Mouse (Mus musculus) kidney, embryonic 15.5 days (tissue): ENCODE data around the gene Zfp292. TPM values are rescaled to one million over a fixed set of nuclear protein-coding genes. Genes with fewer than 3 reads are reported as not detected.
A peak's percentile ranks its signal among the peaks of the same experiment; 100 is the strongest.

Experiments
- ATAC-seq: fragments of 200-750 bp; cut with Nextera tagmentation; replicated peaks from 2 replicates; pipeline ENCODE4 v1.8.0; 2017; ENCODE audit warnings: moderate TSS enrichment; ENCODE audit not compliant: low FRiP score
- H3K27ac ChIP-seq: fragments of 300-500 bp; sonication (generic); 2 replicates; pipeline ENCODE4 v1.5.1; 2015; ENCODE audit warnings: mild to moderate bottlenecking, inconsistent platforms
- H3K27me3 ChIP-seq: fragments of 300-500 bp; sonication (generic); 2 replicates; pipeline ENCODE4 v1.6.1; 2015; ENCODE audit warnings: inconsistent platforms
- H3K36me3 ChIP-seq: fragments of 300-500 bp; sonication (generic); 2 replicates; pipeline ENCODE4 v1.6.1; 2015; ENCODE audit warnings: inconsistent platforms
- H3K4me1 ChIP-seq: fragments of 300-500 bp; sonication (generic); 2 replicates; pipeline ENCODE4 v1.6.1; 2015; ENCODE audit warnings: inconsistent platforms
- H3K4me2 ChIP-seq: fragments of 300-500 bp; sonication (generic); 2 replicates; pipeline ENCODE4 v1.6.1; 2015; ENCODE audit warnings: moderate library complexity, mild to moderate bottlenecking, inconsistent platforms
- H3K4me3 ChIP-seq: fragments of 300-500 bp; sonication (generic); replicated peaks from 2 replicates; pipeline ENCODE4 v1.5.1; 2015; ENCODE audit warnings: mild to moderate bottlenecking, inconsistent platforms
- H3K9ac ChIP-seq: fragments of 300-500 bp; sonication (generic); 2 replicates; pipeline ENCODE4 v1.6.1; 2015; ENCODE audit warnings: mild to moderate bottlenecking, inconsistent platforms
- H3K9me3 ChIP-seq: fragments of 300-500 bp; sonication (generic); replicated peaks from 2 replicates; pipeline ENCODE4 v1.6.1; 2016; ENCODE audit warnings: inconsistent platforms
- WGBS: fragments of 180-500 bp; shearing (Covaris S2); methylation state at CpG from one replicate; pipeline ENCODE4 v1.1.7; 2015; ENCODE audit warnings: mixed read lengths; 5-methylcytosine and 5-hydroxymethylcytosine counted together
- polyA plus RNA-seq: library from polyadenylated mRNA; unstranded; fragments of >200 nt; fragmentation: Nextera tagmentation; extraction: Ambion mirVana; gene quantifications from 2 replicates; pipeline ENCODE4 v1.2.1, GENCODE M21; 2015

Gene Zfp292
- polyA plus RNA-seq, 1 experiment from 2014 or later, result 17.8 TPM

DNA sequence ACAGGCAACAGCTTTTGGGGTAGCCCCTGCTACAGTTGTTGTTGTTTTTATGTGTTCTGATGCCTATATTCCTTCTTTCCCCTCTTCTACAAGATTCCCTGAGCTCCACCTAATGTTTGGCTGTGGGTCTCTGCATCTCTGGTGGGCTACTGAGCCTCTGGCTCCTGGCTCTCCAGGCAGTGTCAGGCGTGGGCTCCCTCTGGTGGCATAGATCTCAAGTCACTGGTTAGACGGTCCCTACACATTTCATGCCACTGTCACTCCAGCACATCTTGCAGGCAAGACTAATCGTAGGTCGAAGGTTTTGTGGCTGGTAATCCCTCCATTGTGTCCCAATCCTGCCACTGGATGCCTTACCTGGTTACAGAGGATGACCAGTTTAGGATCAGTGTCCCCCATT, 100.0 kb downstream of the Zfp292 start:
- Histone ChIP-seq H3K27me3 (no peaks in the 10 kb centered on the region), H3K9me3 (no peaks in the 10 kb centered on the region), H3K36me3 (no peaks in the 10 kb centered on the region), H3K4me2 (no peak overlapping the region), H3K27ac (no peak overlapping the region), H3K4me1 (0 out of 2 replicates have a peak, but pooled peaks cover under 1% of the 10 kb centered on the region), H3K9ac (no peak overlapping the region), H3K4me3 (no peak overlapping the region)
- no peak for ATAC-seq
- WGBS, result 41% methylated on average over 4 of the region's 4 CpGs

DNA sequence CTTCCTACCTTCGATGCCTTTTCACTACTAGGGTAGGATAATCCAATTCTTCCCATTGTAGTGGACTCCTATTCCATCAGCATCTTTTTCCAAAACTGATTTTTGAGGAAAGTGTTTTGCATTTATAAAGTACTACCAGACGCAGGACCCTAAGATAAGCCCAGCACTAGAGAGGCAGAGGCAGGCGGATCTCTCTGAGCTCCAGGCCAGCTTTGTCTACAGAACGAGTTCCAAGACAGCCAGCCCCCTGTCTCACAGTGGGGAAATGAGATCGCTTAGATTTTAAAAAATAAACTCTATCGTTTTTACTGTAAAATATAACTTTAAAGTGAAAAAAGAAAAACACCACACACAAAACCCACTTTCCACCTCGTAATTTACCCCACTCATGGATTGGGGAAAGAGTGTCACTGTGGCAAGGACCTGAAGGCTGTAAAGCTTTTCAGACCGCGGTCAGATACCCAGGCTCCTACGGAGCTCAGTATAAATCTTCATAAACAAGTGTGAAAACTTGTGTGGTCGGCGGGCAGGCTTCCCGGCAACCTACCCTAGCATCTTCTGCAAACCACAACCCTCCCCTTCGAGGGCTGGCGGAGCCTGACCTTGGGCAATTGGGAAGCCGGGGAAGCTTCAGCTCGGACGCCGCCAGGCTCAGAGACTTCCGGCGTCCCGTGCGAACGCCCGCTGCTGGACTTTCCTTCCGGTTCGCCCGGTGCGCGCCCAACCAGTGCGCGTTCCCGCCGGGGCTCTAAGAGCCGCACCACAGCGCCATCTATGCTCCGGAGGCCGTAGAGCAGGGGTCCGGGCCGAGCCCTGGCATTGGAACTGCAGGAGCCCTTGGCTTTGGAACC, 104.9 kb downstream of the Zfp292 start, which contains the start of gene Smim8:
TSS of gene Smim8 (minus strand) at position 747 of the 851 bp plus-strand sequence.
- H3K27ac ChIP-seq, result peak within 1 kb of the TSS; percentile 65
- H3K9me3 ChIP-seq, result no peaks in the 10 kb centered on the region
- H3K36me3 ChIP-seq, result no peaks in the 10 kb centered on the region
- WGBS, result 5% methylated on average over 40 of the region's 40 CpGs
- peak; percentile 97 for ATAC-seq
- H3K4me1 ChIP-seq, result 0 out of 2 replicates have a peak, but pooled peaks cover 3% of the 10 kb centered on the region
- H3K27me3 ChIP-seq, result no peaks in the 10 kb centered on the region
- H3K9ac ChIP-seq, result peak within 1 kb of the TSS; percentile 60
- H3K4me2 ChIP-seq, result peak within 1 kb of the TSS; percentile 71
- peak within 1 kb of the TSS; percentile 61 for H3K4me3 ChIP-seq

DNA sequence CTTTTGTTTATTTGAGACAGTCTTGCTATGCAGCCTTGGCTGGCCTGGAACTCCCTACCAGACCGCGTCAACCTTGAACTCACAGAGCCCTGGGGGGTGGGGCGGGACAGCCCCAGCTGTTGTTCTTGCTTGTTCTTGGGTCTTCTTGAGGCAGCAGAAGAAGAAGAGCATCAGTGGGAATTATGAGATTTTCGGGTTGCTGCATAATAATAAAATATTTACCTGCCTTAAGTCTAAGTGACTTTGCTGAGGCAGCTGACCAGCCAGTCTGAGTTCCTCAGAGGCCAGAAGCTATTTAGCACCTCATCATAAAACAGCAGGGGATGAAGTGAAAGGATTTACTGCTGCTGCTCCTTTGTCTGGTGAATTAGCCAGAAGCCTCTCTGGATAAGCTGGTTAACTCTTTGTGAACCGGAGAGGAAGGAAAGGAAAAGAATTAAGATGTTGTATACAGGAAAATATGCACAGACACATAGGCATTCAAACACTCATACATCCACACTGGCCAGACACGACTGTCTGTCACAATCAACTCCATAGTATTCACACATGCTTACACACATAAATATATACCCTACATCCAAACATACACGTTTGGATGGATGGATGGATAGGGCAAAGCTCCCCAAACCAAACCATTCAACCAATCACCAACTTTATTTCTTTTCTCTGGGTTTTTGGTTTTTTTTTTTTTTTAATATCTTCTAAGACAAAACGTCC, 110.9 kb downstream of the Zfp292 start:
- H3K4me2 ChIP-seq, result no peak overlapping the region
- H3K4me1 ChIP-seq, result peaks cover 5% of the 10 kb centered on the region; the same call in 1 of the 2 replicates
- peaks cover 28% of the 10 kb centered on the region; the same call in 1 of the 2 replicates for H3K36me3 ChIP-seq
- no peak for ATAC-seq
- H3K9me3 ChIP-seq, result no peaks in the 10 kb centered on the region
- no peak overlapping the region for H3K9ac ChIP-seq
- H3K4me3 ChIP-seq, result no peak overlapping the region
- 11% methylated on average over 8 of the region's 8 CpGs for WGBS
- no peaks in the 10 kb centered on the region for H3K27me3 ChIP-seq
- H3K27ac ChIP-seq, result no peak overlapping the region

DNA sequence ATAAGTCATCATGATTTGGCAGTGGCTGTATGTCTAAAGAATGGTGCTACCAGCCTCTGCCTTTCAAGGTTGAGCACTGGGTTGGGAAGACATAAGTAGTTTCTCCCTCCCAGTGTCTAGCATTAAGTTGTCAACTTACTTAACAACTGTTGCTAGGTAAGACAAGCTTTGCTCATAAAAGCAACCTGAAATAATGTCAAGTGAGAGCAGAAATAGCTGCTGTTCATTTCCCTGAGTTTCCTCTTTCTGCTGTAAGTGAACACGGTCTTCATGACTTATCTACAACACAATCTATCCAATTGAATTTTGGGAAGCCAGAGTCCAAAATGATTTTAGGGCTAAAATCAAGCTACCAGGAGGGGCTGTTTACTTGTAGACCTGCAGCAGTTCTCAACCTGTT, 126.6 kb downstream of the Zfp292 start, which contains the start of gene Gm136:
TSS of gene Gm136 (minus strand) at position 101 of the 400 bp plus-strand sequence.
- H3K4me2 ChIP-seq, result no peak within 1 kb of the TSS
- H3K36me3 ChIP-seq, result no peaks in the 10 kb centered on the region
- no peak within 1 kb of the TSS for H3K9ac ChIP-seq
- no peaks in the 10 kb centered on the region for H3K9me3 ChIP-seq
- no peak within 1 kb of the TSS for H3K4me3 ChIP-seq
- H3K27ac ChIP-seq, result no peak within 1 kb of the TSS
- no peak for ATAC-seq
- 77% methylated on average over 1 of the region's 1 CpGs for WGBS
- no peaks in the 10 kb centered on the region for H3K27me3 ChIP-seq
- H3K4me1 ChIP-seq, result no peaks in the 10 kb centered on the region

Other genes with a start within 250 kb of the Zfp292 start
- gene Slc35a1, start 195.5 kb downstream of the Zfp292 start, polyA plus RNA-seq, result 68.9 and 70.2 TPM in 2 replicates
- gene Cfap206, start 152.8 kb downstream of the Zfp292 start, polyA plus RNA-seq, result 0.91 and 1.3 TPM in 2 replicates
- not detected in 2 replicates for gene Gm136, start 126.7 kb downstream of the Zfp292 start, polyA plus RNA-seq
- 44.6 and 49.2 TPM in 2 replicates for gene Smim8, start 104.5 kb downstream of the Zfp292 start, polyA plus RNA-seq
- not detected in 2 replicates for gene Cga, start 10.8 kb upstream of the Zfp292 start, polyA plus RNA-seq